Mouse (Mus musculus) Patski (cell line): ENCODE measurements around the gene Cfap44. TPM values are rescaled to one million over a fixed set of nuclear protein-coding genes. Genes with fewer than 3 reads are reported as not detected.

ENCODE experiments used
- ATAC-seq: fragments of 100-300 bp; one replicate; pipeline ENCODE4 v1.8.0; 2021
- CTCF ChIA-PET: fragments of 350-600 bp; sonication (Branson Sonifier 250); formaldehyde crosslinking; loops from one replicate; lab custom pipeline; 2022; ENCODE audit warnings: inconsistent platforms; lab: Charles Lee
- POLR2A ChIA-PET: fragments of 350-600 bp; sonication (Branson Sonifier 250); formaldehyde crosslinking; loops from one replicate; lab custom pipeline; 2022; ENCODE audit warnings: antibody characterized with exemption, inconsistent platforms; lab: Charles Lee
- DNase-seq: peaks from one replicate; pipeline ENCODE4 v3.0.0-alpha.2; 2011; ENCODE audit warnings: low read depth, low spot score
- H3K27me3 ChIP-seq: fragments of 371-371 bp; one replicate; pipeline ENCODE4 v1.5.1; 2021
- CTCF ChIP-seq: fragments of 100-300 bp; IDR thresholded peaks from one replicate; pipeline ENCODE4 v1.5.1; 2021
- in situ Hi-C: fragments of 300-500 bp; cut with MboI; formaldehyde crosslinking; loops from 3 replicates; pipeline ENCODE4 v1.11.1; 2018; ENCODE audit warnings: low pct_unique_long_range_greater_than_20kb, mixed read lengths
- polyA plus RNA-seq: library from polyadenylated mRNA; unstranded; gene quantifications from one replicate; pipeline ENCODE4 v1.2.3, GENCODE M21; 2021

Gene Cfap44
- polyA plus RNA-seq, 1 experiment from 2014 or later = 0.68 TPM

DNA sequence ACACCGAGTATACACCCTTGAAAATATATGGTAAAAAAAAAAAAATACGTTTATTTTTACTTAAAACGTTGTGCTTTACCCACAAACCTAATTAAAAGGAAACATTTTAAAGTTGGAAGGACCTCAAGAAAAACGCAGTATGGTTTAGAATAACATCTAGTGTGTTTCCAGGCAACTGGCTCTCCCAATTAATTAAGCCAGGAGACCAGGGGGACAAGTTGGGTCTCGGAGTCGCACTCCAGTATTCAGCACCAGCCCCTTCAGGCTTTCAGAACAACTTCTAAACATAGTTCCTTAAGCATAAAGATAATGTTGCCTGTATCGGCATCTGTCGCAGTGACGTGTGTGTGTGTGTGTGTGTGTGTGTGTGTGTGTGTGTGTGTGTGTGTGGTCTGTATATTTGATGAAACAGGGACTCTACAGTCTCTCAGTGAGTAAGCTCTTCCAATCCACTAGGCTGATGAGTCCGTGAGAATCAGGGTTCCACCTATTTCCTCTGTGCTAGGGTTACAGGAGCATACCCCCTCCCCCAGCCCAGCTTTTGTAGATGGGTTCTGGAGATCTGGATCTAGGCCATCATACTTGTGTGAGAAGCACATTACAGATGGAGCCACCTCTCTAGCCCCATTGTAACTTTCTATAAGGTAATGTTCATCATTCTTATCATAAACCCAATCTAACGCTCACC is 132.8 kb downstream of the Cfap44 start:
- ChIA-PET CTCF (no interaction called here), POLR2A (interaction anchor here (1.5 kb wide), 1 partner anchor 16 kb away, joined by 4 read pairs; no protein-coding TSS in a partner anchor)
- TF ChIP-seq CTCF = no peak
- ATAC-seq (no peak), DNase-seq (no peak)
- H3K27me3 ChIP-seq = no peaks in the 10 kb centered on the region
- in situ Hi-C loops = no loop called here

DNA sequence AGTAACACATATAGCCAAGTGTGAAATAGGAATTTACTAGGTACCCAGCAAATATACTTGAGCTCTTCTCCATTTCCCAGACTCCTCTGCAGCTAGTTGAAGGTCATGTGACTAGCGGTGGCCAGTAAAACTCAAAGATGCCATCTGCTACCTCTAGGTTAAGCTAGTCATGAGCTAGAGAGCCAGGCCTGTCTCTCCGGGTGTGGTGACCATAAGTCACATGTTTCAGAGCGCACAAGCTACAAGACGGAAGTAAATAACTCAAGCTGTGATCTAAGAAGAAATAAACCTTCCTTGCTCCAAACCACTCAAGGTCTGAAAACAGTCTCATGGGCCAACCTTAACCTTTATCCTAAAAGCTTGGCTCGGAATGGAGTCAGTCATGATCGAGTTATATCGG is 134.4 kb downstream of the Cfap44 start:
- in situ Hi-C loops = no loop called here
- ATAC-seq (no peak), DNase-seq (no peak)
- no peaks in the 10 kb centered on the region for H3K27me3 ChIP-seq
- no peak for TF ChIP-seq CTCF
- ChIA-PET CTCF (no interaction called here), POLR2A (no interaction called here)

DNA sequence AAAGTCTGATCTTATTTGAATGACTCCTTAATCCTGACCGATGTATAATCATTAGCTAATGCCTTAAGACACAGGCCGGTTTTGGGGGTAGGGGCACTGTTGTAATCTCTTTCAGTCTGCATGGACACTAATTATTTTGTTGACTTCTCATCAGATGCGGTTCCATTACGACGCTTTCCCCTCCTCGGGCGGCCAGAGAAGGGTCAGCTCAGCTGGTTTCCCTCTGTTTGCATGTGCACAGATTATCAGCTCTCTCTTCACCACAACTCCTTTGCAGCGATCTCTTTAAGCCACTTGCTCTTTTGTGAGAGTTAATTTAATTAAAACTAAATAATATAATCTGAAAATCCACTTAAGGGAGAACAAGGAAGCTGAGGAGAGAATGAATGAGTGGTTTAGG is 135.1 kb downstream of the Cfap44 start:
- H3K27me3 ChIP-seq = no peaks in the 10 kb centered on the region
- CTCF ChIA-PET = no interaction called here
- POLR2A ChIA-PET = interaction anchor here (0.5 kb wide), 1 partner anchor 85 kb away, joined by 4 read pairs; no protein-coding TSS in a partner anchor
- no peak for TF ChIP-seq CTCF
- DNase-seq = no peak
- in situ Hi-C loops = no loop called here
- ATAC-seq = no peak

DNA sequence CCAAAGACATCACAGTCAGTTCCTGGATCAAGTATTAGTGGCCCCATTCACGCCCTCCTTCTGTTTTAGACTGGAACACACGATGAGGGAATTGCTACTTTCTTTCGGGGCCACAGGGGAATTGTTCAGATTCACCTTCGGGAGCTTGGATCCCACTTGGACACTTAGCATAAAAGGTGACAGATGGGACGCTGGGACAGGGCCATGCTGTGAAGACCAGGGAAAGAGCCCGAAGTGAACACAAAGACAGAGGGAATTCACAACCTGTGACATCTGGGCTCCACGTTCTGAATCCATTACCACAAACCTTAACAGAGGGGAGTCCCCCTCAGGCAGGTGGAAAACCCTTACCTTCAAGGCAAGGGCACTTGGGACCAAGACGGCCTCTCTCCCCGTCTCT is 135.6 kb downstream of the Cfap44 start:
- no peaks in the 10 kb centered on the region for H3K27me3 ChIP-seq
- no peak for TF ChIP-seq CTCF
- DNase-seq (no peak), ATAC-seq (no peak)
- POLR2A ChIA-PET = no interaction called here
- in situ Hi-C loops = no loop called here
- CTCF ChIA-PET = no interaction called here

DNA sequence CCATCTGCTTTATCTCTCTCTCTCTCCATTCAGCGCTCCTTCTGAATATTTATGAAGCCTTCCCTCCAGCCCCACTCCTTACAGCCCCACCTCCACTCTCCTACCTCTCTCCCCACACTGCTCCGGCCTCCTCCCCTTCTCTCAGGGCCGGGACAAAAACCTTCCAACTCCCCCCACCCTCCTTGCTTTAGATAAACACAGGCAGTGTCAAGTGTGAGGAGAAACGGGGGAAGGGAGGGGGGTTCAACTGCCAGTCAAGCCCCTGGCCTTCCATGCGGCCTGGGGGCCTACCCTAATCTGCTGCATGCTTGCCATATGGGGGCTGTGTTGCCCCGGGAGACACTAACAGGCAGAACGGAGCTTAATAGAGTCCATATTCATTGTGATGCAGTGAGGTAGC is 136.2 kb downstream of the Cfap44 start:
- TF ChIP-seq CTCF = no peak
- no peaks in the 10 kb centered on the region for H3K27me3 ChIP-seq
- ATAC-seq = no peak
- DNase-seq = no peak
- CTCF ChIA-PET = interaction anchor here (0.8 kb wide), 1 partner anchor 13 kb away, joined by 3 read pairs; no protein-coding TSS in a partner anchor
- in situ Hi-C loops = no loop called here
- POLR2A ChIA-PET = no interaction called here

DNA sequence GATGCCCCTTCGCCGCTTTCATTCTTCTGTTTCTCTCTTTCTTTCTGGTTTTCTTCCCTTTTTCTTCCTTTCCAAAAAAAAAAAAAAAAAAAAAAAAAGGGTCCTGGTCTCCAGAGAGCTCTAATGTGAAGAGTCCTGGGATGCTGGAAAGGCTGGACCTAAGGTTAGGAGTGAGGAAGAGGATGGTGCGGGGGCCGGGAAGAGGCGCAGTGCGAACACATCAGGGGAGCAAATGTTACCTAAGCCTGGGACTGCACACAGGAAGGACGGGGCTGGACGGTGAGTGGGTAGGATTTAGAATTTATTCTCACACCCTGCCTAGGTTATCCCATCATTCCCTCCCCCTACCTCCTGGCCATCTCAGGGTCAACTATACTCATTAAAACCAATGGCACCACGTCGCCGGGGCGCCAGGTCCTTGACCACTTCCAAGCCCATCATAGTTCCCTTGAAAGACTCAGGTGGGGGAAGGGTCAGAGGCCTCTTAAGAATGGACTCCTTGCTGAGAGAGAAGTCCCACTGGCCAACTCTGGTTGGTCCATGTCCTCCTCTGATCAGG is 136.7 kb downstream of the Cfap44 start:
- CTCF ChIA-PET = interaction anchor here (0.8 kb wide), 1 partner anchor 14 kb away, joined by 3 read pairs; no protein-coding TSS in a partner anchor
- DNase-seq (no peak), ATAC-seq (no peak)
- POLR2A ChIA-PET = interaction anchor here (0.6 kb wide), 1 partner anchor 23 kb away, joined by 3 read pairs; no protein-coding TSS in a partner anchor
- in situ Hi-C loops = no loop called here
- no peaks in the 10 kb centered on the region for H3K27me3 ChIP-seq
- no peak for TF ChIP-seq CTCF

Other genes starting within 250 kb of the Cfap44 start
- 10.2 TPM for gene Usf3, start 221.6 kb upstream of the Cfap44 start, polyA plus RNA-seq
- not detected for gene Sidt1, start 61.6 kb upstream of the Cfap44 start, polyA plus RNA-seq
- gene Spice1, start 47.7 kb upstream of the Cfap44 start, polyA plus RNA-seq = 22.2 TPM
- gene Boc, start 164.1 kb downstream of the Cfap44 start, polyA plus RNA-seq = 13.8 TPM